Mouse (Mus musculus) heart, embryonic 12.5 days (tissue): Measurements from ENCODE around the gene Gm49673. TPM values are rescaled to one million over a fixed set of nuclear protein-coding genes. Genes with fewer than 3 reads are reported as not detected.
A peak's percentile ranks its signal among the peaks of the same experiment; 100 is the strongest.
"Not testable (repeated sequence)": the region's sequence is repeated elsewhere in the genome, so short reads cannot be mapped to it uniquely, and the experiment has no call there.

ENCODE experiments used
- ATAC-seq: fragments of 200-750 bp; cut with Nextera tagmentation; 2 replicates; pipeline ENCODE4 v1.8.0; 2017; ENCODE audit warnings: moderate TSS enrichment, moderate library complexity; ENCODE audit not compliant: insufficient number of reproducible peaks, low FRiP score
- H3K27ac ChIP-seq: fragments of 300-500 bp; sonication (generic); 2 replicates; pipeline ENCODE4 v1.5.1; 2016; ENCODE audit warnings: mild to moderate bottlenecking, moderate library complexity; ENCODE audit not compliant: poor library complexity, severe bottlenecking
- H3K27me3 ChIP-seq: fragments of 300-500 bp; sonication (generic); replicated peaks from 2 replicates; pipeline ENCODE4 v1.6.1; 2016; ENCODE audit warnings: mild to moderate bottlenecking, moderate library complexity
- H3K36me3 ChIP-seq: fragments of 300-500 bp; sonication (generic); 2 replicates; pipeline ENCODE4 v1.6.1; 2016; ENCODE audit warnings: mild to moderate bottlenecking, moderate library complexity
- H3K4me1 ChIP-seq: fragments of 300-500 bp; sonication (generic); replicated peaks from 2 replicates; pipeline ENCODE4 v1.6.1; 2016; ENCODE audit warnings: mild to moderate bottlenecking
- H3K4me2 ChIP-seq: fragments of 300-500 bp; sonication (generic); 2 replicates; pipeline ENCODE4 v1.6.1; 2016; ENCODE audit warnings: mild to moderate bottlenecking, moderate library complexity
- H3K4me3 ChIP-seq: fragments of 300-500 bp; sonication (generic); 2 replicates; pipeline ENCODE4 v1.5.1; 2016; ENCODE audit warnings: mild to moderate bottlenecking
- H3K9ac ChIP-seq: fragments of 300-500 bp; sonication (generic); 2 replicates; pipeline ENCODE4 v1.6.1; 2016; ENCODE audit warnings: mild to moderate bottlenecking, moderate library complexity
- H3K9me3 ChIP-seq: fragments of 300-500 bp; sonication (generic); replicated peaks from 2 replicates; pipeline ENCODE4 v1.6.1; 2016; ENCODE audit warnings: mild to moderate bottlenecking, moderate library complexity
- WGBS: fragments of 180-500 bp; shearing (Covaris S2); methylation state at CpG from one replicate; pipeline ENCODE4 v1.1.7; 2016; 5-methylcytosine and 5-hydroxymethylcytosine counted together
- polyA plus RNA-seq: library from polyadenylated mRNA; unstranded; fragments of >200 nt; fragmentation: Nextera tagmentation; extraction: Ambion mirVana; gene quantifications from 2 replicates; pipeline ENCODE4 v1.2.1, GENCODE M21; 2016

Gene Gm49673
- polyA plus RNA-seq, 1 experiment from 2014 or later, result not detected

GRCm38 (mm10) chr17:8165608-8165945 lies 18.0 kb upstream of the Gm49673 start:
- not testable (repeated sequence) for H3K9me3 ChIP-seq, H3K4me1 ChIP-seq, H3K27ac ChIP-seq, H3K27me3 ChIP-seq, ATAC-seq
- peak overlapping the region; percentile 77 for H3K9ac ChIP-seq
- H3K36me3 ChIP-seq, result peaks cover 13% of the 10 kb centered on the region
- peak overlapping the region; percentile 69 for H3K4me3 ChIP-seq
- WGBS, result under 1% methylated on average over 42 of the region's 42 CpGs
- peak overlapping the region; percentile 60 for H3K4me2 ChIP-seq

GRCm38 (mm10) chr17:8164701-8165607 lies 17.4 kb upstream of the Gm49673 start, which contains the start of gene Fgfr1op:
Gene Fgfr1op (plus strand): TSS chr17:8165501.
- Histone ChIP-seq H3K4me3 (peak within 1 kb of the TSS; percentile 69), H3K4me2 (peak within 1 kb of the TSS; percentile 60), H3K9ac (peak within 1 kb of the TSS; percentile 77)
- not testable (repeated sequence) for H3K27ac ChIP-seq, H3K4me1 ChIP-seq, H3K27me3 ChIP-seq, H3K9me3 ChIP-seq, H3K36me3 ChIP-seq
- peak; percentile 98 for ATAC-seq
- 1% methylated on average over 19 of the region's 55 CpGs for WGBS

- ATAC-seq, H3K36me3 ChIP-seq: not testable (repeated sequence)
Observed at GRCm38 (mm10) chr17:8160969-8161368, 13.4 kb upstream of the Gm49673 start.

GRCm38 (mm10) chr17:8158627-8159026 lies 11.0 kb upstream of the Gm49673 start:
- not testable (repeated sequence) for H3K27me3 ChIP-seq, ATAC-seq, H3K4me1 ChIP-seq, H3K4me3 ChIP-seq, H3K9ac ChIP-seq, H3K9me3 ChIP-seq, H3K36me3 ChIP-seq, H3K4me2 ChIP-seq, H3K27ac ChIP-seq
- WGBS, result 60% methylated on average over 1 of the region's 1 CpGs

More at GRCm38 (mm10) chr17:8160969-8161368, 13.4 kb upstream of the Gm49673 start:
- not testable (repeated sequence) for H3K9me3 ChIP-seq, H3K27me3 ChIP-seq, H3K27ac ChIP-seq, H3K4me3 ChIP-seq, H3K4me1 ChIP-seq, H3K4me2 ChIP-seq, H3K9ac ChIP-seq
- 53% methylated on average over 3 of the region's 3 CpGs for WGBS

DNA sequence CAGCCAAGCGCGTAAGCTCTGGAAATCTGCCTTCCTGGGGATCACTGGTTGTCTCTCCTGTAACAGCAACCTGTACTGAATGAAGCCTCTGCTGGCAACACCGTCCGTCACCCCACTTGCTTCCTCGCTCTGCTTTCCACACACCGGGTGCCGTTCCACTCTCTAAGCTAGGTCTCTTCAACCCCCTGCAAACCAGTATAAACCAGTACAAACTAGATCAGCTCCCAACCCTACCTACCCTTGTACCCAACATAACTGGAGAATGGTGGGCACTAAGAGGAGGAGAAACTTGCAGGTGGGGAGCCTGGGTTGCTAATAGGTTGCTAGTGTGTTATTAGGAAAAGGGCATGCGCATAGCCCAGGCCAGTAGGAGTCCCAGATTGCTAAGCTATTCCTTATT lies 8.4 kb upstream of the Gm49673 start:
- H3K4me2 ChIP-seq, ATAC-seq, H3K4me1 ChIP-seq, H3K9ac ChIP-seq, H3K9me3 ChIP-seq, H3K4me3 ChIP-seq, H3K27ac ChIP-seq, H3K36me3 ChIP-seq, H3K27me3 ChIP-seq: not testable (repeated sequence)
- 100% methylated on average over 1 of the region's 8 CpGs for WGBS

GRCm38 (mm10) chr17:8155010-8155409 lies 7.4 kb upstream of the Gm49673 start:
- not testable (repeated sequence) for H3K9ac ChIP-seq, H3K4me3 ChIP-seq, H3K4me2 ChIP-seq, ATAC-seq, H3K27ac ChIP-seq, H3K27me3 ChIP-seq, H3K4me1 ChIP-seq, H3K9me3 ChIP-seq, H3K36me3 ChIP-seq
- WGBS, result 73% methylated on average over 7 of the region's 7 CpGs

DNA sequence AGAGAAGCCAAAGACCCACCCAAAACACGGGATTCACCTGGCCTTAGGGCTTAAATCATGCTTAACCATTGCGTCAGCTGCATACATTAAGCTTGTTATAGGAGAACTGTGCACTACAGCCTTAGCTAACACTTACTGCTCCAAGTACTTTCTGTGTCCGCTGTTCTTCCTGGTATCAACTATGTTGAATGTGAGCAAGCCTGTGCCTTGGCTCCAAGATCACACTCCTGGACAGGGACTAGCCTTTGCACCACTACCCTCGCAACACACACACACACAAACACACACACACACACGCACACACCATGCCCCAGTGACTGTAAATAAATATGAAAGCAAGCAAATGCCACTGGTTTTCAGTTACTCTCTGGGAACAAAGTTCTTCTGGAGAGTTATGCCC lies 657 bp downstream of the Gm49673 start:
- 20% methylated on average over 5 of the region's 5 CpGs for WGBS
- not testable (repeated sequence) for H3K9me3 ChIP-seq, H3K27me3 ChIP-seq, H3K4me1 ChIP-seq, H3K36me3 ChIP-seq, H3K27ac ChIP-seq
- Histone ChIP-seq H3K4me2 (peak overlapping the region; percentile 69), H3K9ac (peak overlapping the region; percentile 82), H3K4me3 (peak overlapping the region; percentile 68)
- ATAC-seq, result peak; percentile 1; the same call in 1 of the 2 replicates

GRCm38 (mm10) chr17:8143802-8144673 lies 3.5 kb downstream of the Gm49673 start:
- not testable (repeated sequence) for H3K9me3 ChIP-seq, H3K9ac ChIP-seq, H3K36me3 ChIP-seq, H3K4me3 ChIP-seq, ATAC-seq, H3K4me1 ChIP-seq, H3K27me3 ChIP-seq
- Histone ChIP-seq H3K27ac (peak overlapping the region; percentile 47; the same call in 1 of the 2 replicates), H3K4me2 (peak overlapping the region; percentile 20; the same call in 1 of the 2 replicates)
- 50% methylated on average over 14 of the region's 14 CpGs for WGBS

DNA sequence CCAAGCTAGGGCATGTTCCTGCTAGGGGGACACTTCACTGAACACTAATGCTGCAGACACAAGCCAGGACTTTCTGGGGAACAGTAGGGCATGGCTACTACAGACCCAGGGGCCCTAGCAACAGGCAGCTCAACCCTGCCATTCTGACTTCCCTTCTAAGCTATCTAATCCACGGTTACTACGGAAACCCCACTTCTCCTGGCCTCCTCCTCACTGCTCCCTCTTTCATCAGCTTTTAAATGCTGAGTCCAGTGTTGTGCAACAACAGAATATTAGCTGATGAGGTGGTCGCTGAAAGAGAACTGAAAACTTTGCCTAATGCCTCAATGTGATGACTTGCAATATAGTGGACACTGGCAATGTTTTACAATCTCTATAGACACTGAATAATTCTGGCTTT lies 7.4 kb downstream of the Gm49673 start:
- H3K4me1 ChIP-seq, H3K4me2 ChIP-seq, H3K36me3 ChIP-seq, H3K9me3 ChIP-seq, ATAC-seq, H3K9ac ChIP-seq, H3K4me3 ChIP-seq, H3K27ac ChIP-seq, H3K27me3 ChIP-seq: not testable (repeated sequence)
- WGBS, result 73% methylated on average over 3 of the region's 3 CpGs

DNA sequence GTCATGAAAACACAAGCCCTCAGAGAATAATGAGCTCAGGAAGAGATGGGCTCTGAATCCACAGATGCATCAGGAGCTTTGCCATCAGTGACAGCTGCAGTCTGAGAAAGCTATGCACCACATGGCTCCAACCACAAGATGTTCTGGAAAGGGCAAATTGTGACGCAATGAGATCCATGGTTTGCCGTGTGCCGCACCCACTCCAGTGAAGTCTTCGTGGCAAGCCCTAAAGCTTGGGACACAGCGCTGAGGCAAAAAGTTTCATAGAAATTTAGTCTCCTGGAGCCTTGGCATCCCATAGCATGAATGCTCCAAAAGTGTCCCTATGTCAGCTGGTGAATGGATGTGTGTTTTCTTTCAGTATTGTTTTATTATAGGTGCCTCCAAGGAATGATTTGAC lies 9.5 kb downstream of the Gm49673 start:
- H3K9ac ChIP-seq, H3K4me3 ChIP-seq, H3K27me3 ChIP-seq, H3K36me3 ChIP-seq, H3K4me1 ChIP-seq, H3K27ac ChIP-seq, H3K4me2 ChIP-seq, ATAC-seq, H3K9me3 ChIP-seq: not testable (repeated sequence)
- 95% methylated on average over 5 of the region's 5 CpGs for WGBS

- H3K4me1 ChIP-seq, H3K36me3 ChIP-seq, H3K27ac ChIP-seq, H3K9ac ChIP-seq, H3K9me3 ChIP-seq, H3K4me3 ChIP-seq, ATAC-seq, H3K27me3 ChIP-seq, H3K4me2 ChIP-seq: not testable (repeated sequence)
- no CpG with 5 or more reads among the region's 6 CpGs for WGBS
Observed at GRCm38 (mm10) chr17:8130849-8131248, 16.7 kb downstream of the Gm49673 start.
